Mouse (Mus musculus) layer of hippocampus, postnatal 25 days (tissue): Measurements from ENCODE around the gene Gm5447. TPM values are rescaled to one million over a fixed set of nuclear protein-coding genes. Genes with fewer than 3 reads are reported as not detected.

Experiments
- DNase-seq, 2 experiments: peaks; one replicate each; pipeline ENCODE4 v3.0.0; 2022; ENCODE audit warnings: mixed read lengths in 2 of 2, low spot score in 1 of 2; ENCODE audit errors: extremely low spot score in 1 of 2
- total RNA-seq, 2 experiments: library from RNA; stranded (reverse); gene quantifications; 2 replicates each; pipeline ENCODE4 v1.2.3; 2021

Gm5447 gene
- total RNA-seq, 2 experiments from 2014 or later, result 0.21 TPM; not detected in 1

GRCm38 (mm10) chr13:30985598-30986466 is 11.8 kb downstream of the Gm5447 start:
- peak in 1 of 2 experiments; percentile 25 for DNase-seq

- no peak for DNase-seq
Measured at GRCm38 (mm10) chr13:30986934-30987455, 13.0 kb downstream of the Gm5447 start.

GRCm38 (mm10) chr13:30987686-30988085 is 13.7 kb downstream of the Gm5447 start:
- no peak for DNase-seq

GRCm38 (mm10) chr13:30989710-30990109 is 15.7 kb downstream of the Gm5447 start:
- no peak for DNase-seq

- no peak for DNase-seq
Measured at GRCm38 (mm10) chr13:30990233-30990632, 16.2 kb downstream of the Gm5447 start.

GRCm38 (mm10) chr13:30993819-30994218 is 19.8 kb downstream of the Gm5447 start:
- peak in 1 of 2 experiments; percentile 54 for DNase-seq

- DNase-seq, result no peak
Measured at GRCm38 (mm10) chr13:30994249-30994858, 20.4 kb downstream of the Gm5447 start.

- DNase-seq, result no peak
Measured at GRCm38 (mm10) chr13:30997526-30998253, 23.7 kb downstream of the Gm5447 start.

GRCm38 (mm10) chr13:30999799-31000198 is 25.8 kb downstream of the Gm5447 start:
- no peak for DNase-seq

GRCm38 (mm10) chr13:31004458-31004857 is 30.5 kb downstream of the Gm5447 start:
- DNase-seq, result no peak

GRCm38 (mm10) chr13:31004995-31005394 is 31.0 kb downstream of the Gm5447 start:
- no peak for DNase-seq

GRCm38 (mm10) chr13:31017545-31017944 is 43.5 kb downstream of the Gm5447 start:
- no peak for DNase-seq

- no peak for DNase-seq
Measured at GRCm38 (mm10) chr13:31021514-31021913, 47.5 kb downstream of the Gm5447 start.

GRCm38 (mm10) chr13:31021927-31022326 is 47.9 kb downstream of the Gm5447 start:
- no peak for DNase-seq

GRCm38 (mm10) chr13:31023664-31024063 is 49.7 kb downstream of the Gm5447 start:
- no peak for DNase-seq

Other genes with a start within 250 kb of the Gm5447 start
- under 1 TPM; 0.07 to 0.16 TPM for gene Irf4, start 225.0 kb upstream of the Gm5447 start, total RNA-seq
- under 1 TPM in 1 of 2 experiments, not detected in 1; 0.82 TPM for gene Hus1b, start 26.4 kb upstream of the Gm5447 start, total RNA-seq
- gene Exoc2, start 111 bp upstream of the Gm5447 start, total RNA-seq, result 10 to 100 TPM; 39.3 to 46.3 TPM